Mouse (Mus musculus) right cerebral cortex, postnatal 10 days (tissue): ENCODE data around the gene Adipor2.
"Not testable (repeated sequence)": the region's sequence is repeated elsewhere in the genome, so short reads cannot be mapped to it uniquely, and the experiment has no call there.

Experiments
- DNase-seq, 2 experiments: peaks; one replicate each; pipeline ENCODE4 v3.0.0; 2021; ENCODE audit warnings: low spot score in 2 of 2

The Adipor2 gene

GRCm38 (mm10) chr6:119390728-119391127, 26.8 kb downstream of the Adipor2 start:
- DNase-seq, result no peak

- no peak for DNase-seq
These were observed 28.4 kb downstream of the Adipor2 start for GRCm38 (mm10) chr6:119389089-119389488.

GRCm38 (mm10) chr6:119388650-119389012, 28.9 kb downstream of the Adipor2 start:
- DNase-seq, result peak; percentile 98

- peak; percentile 37 to 47 for DNase-seq
These were observed 29.5 kb downstream of the Adipor2 start for GRCm38 (mm10) chr6:119387801-119388649.

GRCm38 (mm10) chr6:119386821-119387220, 30.7 kb downstream of the Adipor2 start:
- no peak for DNase-seq

GRCm38 (mm10) chr6:119386421-119386820, 31.1 kb downstream of the Adipor2 start:
- no peak for DNase-seq

- DNase-seq, result no peak
These were observed 31.8 kb downstream of the Adipor2 start for GRCm38 (mm10) chr6:119385668-119386067.

GRCm38 (mm10) chr6:119378631-119379030, 38.9 kb downstream of the Adipor2 start:
- DNase-seq, result no peak

GRCm38 (mm10) chr6:119377613-119378012, 39.9 kb downstream of the Adipor2 start:
- DNase-seq, result no peak

- no peak for DNase-seq
These were observed 42.5 kb downstream of the Adipor2 start for GRCm38 (mm10) chr6:119375035-119375434.

- no peak for DNase-seq
These were observed 44.4 kb downstream of the Adipor2 start for GRCm38 (mm10) chr6:119373000-119373705.

- no peak for DNase-seq
These were observed 45.3 kb downstream of the Adipor2 start for GRCm38 (mm10) chr6:119372237-119372636.

GRCm38 (mm10) chr6:119371624-119372023, 45.9 kb downstream of the Adipor2 start:
- DNase-seq, result no peak

- DNase-seq, result no peak
These were observed 50.1 kb downstream of the Adipor2 start for GRCm38 (mm10) chr6:119367382-119367781.

- not testable (repeated sequence) for DNase-seq
These were observed 50.7 kb downstream of the Adipor2 start for GRCm38 (mm10) chr6:119366800-119367199.

GRCm38 (mm10) chr6:119363593-119363992, 53.9 kb downstream of the Adipor2 start:
- DNase-seq, result no peak

- DNase-seq, result no peak
These were observed 56.4 kb downstream of the Adipor2 start for GRCm38 (mm10) chr6:119360925-119361702.

GRCm38 (mm10) chr6:119360250-119360649, 57.3 kb downstream of the Adipor2 start:
- DNase-seq, result not testable (repeated sequence)

GRCm38 (mm10) chr6:119358020-119358571, 59.4 kb downstream of the Adipor2 start:
- no peak for DNase-seq

- no peak for DNase-seq
These were observed 65.0 kb downstream of the Adipor2 start for GRCm38 (mm10) chr6:119352501-119352900.

GRCm38 (mm10) chr6:119351656-119352055, 65.8 kb downstream of the Adipor2 start:
- no peak for DNase-seq

- no peak for DNase-seq
These were observed 66.8 kb downstream of the Adipor2 start for GRCm38 (mm10) chr6:119350703-119351198.
